Mouse (Mus musculus) lung, adult 2 months (tissue): Measurements from ENCODE around the gene Zcchc2.

ENCODE experiments used
- CTCF ChIP-seq: fragments of 200-500 bp; IDR thresholded peaks from 2 replicates; pipeline ENCODE4 v1.5.1; 2011; ENCODE audit warnings: mild to moderate bottlenecking, low read length, control low read depth; ENCODE audit not compliant: insufficient read depth
- POLR2A ChIP-seq: fragments of 200-500 bp; IDR thresholded peaks from 2 replicates; pipeline ENCODE4 v1.6.1; 2011; ENCODE audit warnings: low read depth, mild to moderate bottlenecking, control low read depth, low read length, borderline replicate concordance; ENCODE audit errors: extremely low read depth

DNA sequence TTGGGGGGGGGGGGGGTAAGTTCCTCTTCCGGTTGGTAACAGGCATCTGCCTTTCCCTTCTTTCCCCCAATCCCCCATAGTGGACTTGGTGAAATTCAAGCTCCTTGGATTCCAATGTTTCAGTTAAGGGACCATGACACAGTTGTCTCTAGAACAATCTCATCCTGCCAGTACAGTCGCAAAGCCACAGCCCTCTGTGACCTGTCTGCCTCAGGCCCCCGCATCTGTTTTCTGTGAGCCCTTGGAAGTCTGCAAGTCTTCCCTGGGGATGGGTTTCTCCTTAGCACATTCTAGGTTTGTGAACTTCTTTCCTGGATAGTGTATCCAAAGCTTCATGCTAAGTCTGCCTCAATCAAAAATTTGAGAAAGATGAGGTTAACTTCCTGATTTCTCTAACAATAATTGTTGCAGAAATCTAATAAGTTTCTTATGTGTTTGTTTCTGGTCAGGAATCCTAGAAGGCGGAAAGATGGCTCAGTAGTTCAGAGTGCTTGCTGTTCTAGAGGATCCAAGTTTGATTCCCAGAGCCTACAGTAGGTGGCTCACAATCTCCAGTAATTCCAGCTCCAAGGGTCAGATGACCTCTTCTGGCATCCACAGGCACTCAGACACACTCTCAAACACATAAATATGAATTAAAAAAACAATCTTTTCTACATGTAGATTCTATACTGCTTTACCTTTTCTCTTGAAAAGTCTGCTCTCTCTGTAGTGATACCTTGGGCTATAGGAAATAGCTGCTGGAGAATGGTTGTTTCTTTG is 69.5 kb downstream of the Zcchc2 start:
- TF ChIP-seq POLR2A (no peak), CTCF (no peak)
